Mouse (Mus musculus) midbrain, embryonic 14.5 days (tissue): ENCODE results near the gene Trpv6. TPM values are rescaled to one million over a fixed set of nuclear protein-coding genes. Genes with fewer than 3 reads are reported as not detected.

Experiments
- polyA plus RNA-seq: library from polyadenylated mRNA; unstranded; fragments of >200 nt; fragmentation: Nextera tagmentation; extraction: Ambion mirVana; gene quantifications from 2 replicates; pipeline ENCODE4 v1.2.1, GENCODE M21; 2014

The Trpv6 gene
- polyA plus RNA-seq, 1 experiment from 2014 or later, result 1.2 TPM

Other genes starting within 250 kb of the Trpv6 start
- not detected in 2 replicates for gene Gm5771, start 244.0 kb downstream of the Trpv6 start, polyA plus RNA-seq
- not detected in 2 replicates for gene Gm10334, start 190.3 kb downstream of the Trpv6 start, polyA plus RNA-seq
- not detected in 2 replicates for gene Prss1, start 177.5 kb downstream of the Trpv6 start, polyA plus RNA-seq
- not detected in 2 replicates for gene Prss2, start 114.6 kb downstream of the Trpv6 start, polyA plus RNA-seq
- 36.3 and 38.5 TPM in 2 replicates for gene Ephb6, start 30.9 kb downstream of the Trpv6 start, polyA plus RNA-seq
- not detected in 2 replicates for gene Trpv5, start 44.4 kb upstream of the Trpv6 start, polyA plus RNA-seq
- gene Llcfc1, start 48.0 kb upstream of the Trpv6 start, polyA plus RNA-seq, result not detected in 2 replicates
- gene Kel, start 67.9 kb upstream of the Trpv6 start, polyA plus RNA-seq, result 0.72 TPM in 1 of 2 replicates, not detected in the other
- gene Olfr459, start 138.8 kb upstream of the Trpv6 start, polyA plus RNA-seq, result not detected in 2 replicates
- gene Pip, start 211.1 kb upstream of the Trpv6 start, polyA plus RNA-seq, result not detected in 2 replicates
- gene Sval2, start 216.6 kb upstream of the Trpv6 start, polyA plus RNA-seq, result not detected in 2 replicates